Mouse (Mus musculus): Measurements from ENCODE around the gene Traf3ip3. TPM values are rescaled to one million over a fixed set of nuclear protein-coding genes. Genes with fewer than 3 reads are reported as not detected.

The Traf3ip3 gene
- 5.0 and 8.5 TPM in 2 replicates for polyA plus RNA-seq (2015; fragmentation: Nextera tagmentation; extraction: Ambion mirVana)

- Histone ChIP-seq H3K27ac (ENCODE audit: low read length) (0 out of 2 replicates have a peak within 1 kb of the TSS, but pooled peaks have one; percentile 6), H3K27me3 (ENCODE audit: control insufficient read depth, insufficient read depth, low read length) (no peaks in the 10 kb centered on the region), H3K4me2 (ENCODE audit: low read depth, low read length) (no peak within 1 kb of the TSS), H3K4me3 (replicated peaks; ENCODE audit: low read length) (no peak within 1 kb of the TSS), H3K9ac (ENCODE audit: low read length) (no peak within 1 kb of the TSS), H3K9me3 (replicated peaks; ENCODE audit: control insufficient read depth, low read length) (no peaks in the 10 kb centered on the region), H3K36me3 (ENCODE audit: control insufficient read depth, insufficient read depth, low read length) (no peaks in the 10 kb centered on the region), H3K4me1 (ENCODE audit: control insufficient read depth, insufficient read depth, low read length) (no peaks in the 10 kb centered on the region)
- WGBS, result 56% methylated on average over 5 of the region's 5 CpGs
- peak; percentile 42; the same call in 1 of the 2 replicates for ATAC-seq (ENCODE audit: insufficient read depth, low FRiP score)
These were observed at the start of gene Traf3ip3 for GRCm38 (mm10) chr1:193201383-193201778. Gene Traf3ip3 (minus strand): TSS chr1:193201703.

DNA sequence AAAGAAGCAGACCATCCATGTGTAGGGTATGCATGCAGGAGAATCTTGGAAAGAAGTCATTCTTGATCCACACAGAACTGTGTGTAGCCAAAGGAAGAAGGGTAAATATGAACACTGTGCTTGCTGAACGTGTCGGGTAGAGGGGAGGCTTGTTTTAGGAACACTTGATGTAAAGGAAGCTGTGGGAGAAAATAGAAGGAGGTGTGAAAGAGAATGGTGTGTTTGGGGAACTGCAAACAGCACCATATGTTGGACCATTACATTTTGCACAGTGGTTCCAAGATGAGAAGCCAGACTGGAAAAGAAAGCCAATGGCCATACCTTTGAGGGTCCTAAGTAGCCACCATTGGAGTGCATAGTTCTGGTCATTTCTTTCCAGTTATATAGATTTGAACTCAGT lies 48.5 kb upstream of the Traf3ip3 start:
- Histone ChIP-seq H3K27ac (ENCODE audit: low read length) (no peak overlapping the region), H3K4me3 (replicated peaks; ENCODE audit: low read length) (no peak overlapping the region), H3K4me1 (ENCODE audit: control insufficient read depth, insufficient read depth, low read length) (no peaks in the 10 kb centered on the region), H3K9ac (ENCODE audit: low read length) (no peak overlapping the region), H3K36me3 (ENCODE audit: control insufficient read depth, insufficient read depth, low read length) (no peaks in the 10 kb centered on the region), H3K27me3 (ENCODE audit: control insufficient read depth, insufficient read depth, low read length) (no peaks in the 10 kb centered on the region), H3K9me3 (replicated peaks; ENCODE audit: control insufficient read depth, low read length) (no peaks in the 10 kb centered on the region), H3K4me2 (ENCODE audit: low read depth, low read length) (no peak overlapping the region)
- ATAC-seq (ENCODE audit: insufficient read depth, low FRiP score), result no peak
- 76% methylated on average over 2 of the region's 2 CpGs for WGBS

DNA sequence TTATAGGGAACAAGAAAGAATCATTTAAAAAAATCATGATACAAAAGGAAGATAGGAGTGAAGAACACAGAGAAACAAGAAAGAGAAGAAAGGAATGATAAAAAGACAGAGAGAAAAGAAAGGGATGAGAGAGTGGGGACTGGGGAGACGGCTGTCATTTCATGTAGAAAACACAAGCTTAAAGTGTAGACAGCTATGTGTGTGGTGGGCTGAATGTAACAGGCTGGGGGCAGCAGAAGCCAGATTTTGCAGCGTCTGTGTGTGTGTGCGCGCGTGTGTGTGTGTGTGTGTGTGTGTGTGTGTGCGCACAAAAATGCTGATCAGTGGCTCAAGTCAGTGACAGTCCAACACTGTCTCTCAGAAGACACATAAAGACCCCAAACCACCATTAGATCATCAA lies 42.7 kb upstream of the Traf3ip3 start:
- Histone ChIP-seq H3K4me3 (replicated peaks; ENCODE audit: low read length) (no peak overlapping the region), H3K36me3 (ENCODE audit: control insufficient read depth, insufficient read depth, low read length) (no peaks in the 10 kb centered on the region), H3K9ac (ENCODE audit: low read length) (no peak overlapping the region), H3K4me1 (ENCODE audit: control insufficient read depth, insufficient read depth, low read length) (0 out of 2 replicates have a peak, but pooled peaks cover 3% of the 10 kb centered on the region), H3K27ac (ENCODE audit: low read length) (no peak overlapping the region), H3K27me3 (ENCODE audit: control insufficient read depth, insufficient read depth, low read length) (no peaks in the 10 kb centered on the region), H3K9me3 (replicated peaks; ENCODE audit: control insufficient read depth, low read length) (no peaks in the 10 kb centered on the region), H3K4me2 (ENCODE audit: low read depth, low read length) (no peak overlapping the region)
- WGBS, result 81% methylated on average over 6 of the region's 6 CpGs
- ATAC-seq (ENCODE audit: insufficient read depth, low FRiP score), result no peak

GRCm38 (mm10) chr1:193243571-193244193 lies 42.2 kb upstream of the Traf3ip3 start:
- no peak for ATAC-seq (ENCODE audit: insufficient read depth, low FRiP score)
- H3K27ac ChIP-seq (ENCODE audit: low read length), result no peak overlapping the region
- 0 out of 2 replicates have a peak, but pooled peaks cover 3% of the 10 kb centered on the region for H3K4me1 ChIP-seq (ENCODE audit: control insufficient read depth, insufficient read depth, low read length)
- no peak overlapping the region for H3K4me2 ChIP-seq (ENCODE audit: low read depth, low read length)
- WGBS, result 49% methylated on average over 10 of the region's 10 CpGs
- H3K9ac ChIP-seq (ENCODE audit: low read length), result no peak overlapping the region
- H3K36me3 ChIP-seq (ENCODE audit: control insufficient read depth, insufficient read depth, low read length), result no peaks in the 10 kb centered on the region
- H3K27me3 ChIP-seq (ENCODE audit: control insufficient read depth, insufficient read depth, low read length), result no peaks in the 10 kb centered on the region
- H3K9me3 ChIP-seq (replicated peaks; ENCODE audit: control insufficient read depth, low read length), result no peaks in the 10 kb centered on the region
- no peak overlapping the region for H3K4me3 ChIP-seq (replicated peaks; ENCODE audit: low read length)

DNA sequence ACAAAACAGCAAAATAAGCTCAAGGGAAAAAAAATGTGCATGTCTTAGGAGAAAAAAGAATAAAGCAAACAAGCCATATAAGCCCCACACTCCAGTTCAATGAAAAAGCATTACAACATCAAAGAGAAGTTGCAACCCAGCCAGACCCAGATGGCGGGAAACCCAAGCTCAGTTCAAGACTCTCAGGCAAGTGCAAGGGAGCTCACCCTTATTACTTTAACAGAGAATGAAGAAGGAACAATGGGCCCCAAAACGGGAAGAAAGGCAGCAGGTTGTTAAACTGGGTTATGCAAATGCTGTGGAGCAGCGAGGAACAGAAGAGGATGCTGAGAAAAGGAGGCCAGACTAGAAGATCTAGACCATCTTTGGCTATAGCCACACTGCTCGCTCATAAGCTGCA lies 41.4 kb upstream of the Traf3ip3 start:
- Histone ChIP-seq H3K4me2 (ENCODE audit: low read depth, low read length) (no peak overlapping the region), H3K27me3 (ENCODE audit: control insufficient read depth, insufficient read depth, low read length) (no peaks in the 10 kb centered on the region), H3K4me1 (ENCODE audit: control insufficient read depth, insufficient read depth, low read length) (0 out of 2 replicates have a peak, but pooled peaks cover 3% of the 10 kb centered on the region), H3K9me3 (replicated peaks; ENCODE audit: control insufficient read depth, low read length) (no peaks in the 10 kb centered on the region), H3K36me3 (ENCODE audit: control insufficient read depth, insufficient read depth, low read length) (no peaks in the 10 kb centered on the region), H3K4me3 (replicated peaks; ENCODE audit: low read length) (no peak overlapping the region), H3K27ac (ENCODE audit: low read length) (no peak overlapping the region), H3K9ac (ENCODE audit: low read length) (no peak overlapping the region)
- WGBS, result 64% methylated on average over 4 of the region's 4 CpGs
- no peak for ATAC-seq (ENCODE audit: insufficient read depth, low FRiP score)

- Histone ChIP-seq H3K4me2 (ENCODE audit: low read depth, low read length) (no peak overlapping the region), H3K9me3 (replicated peaks; ENCODE audit: control insufficient read depth, low read length) (no peaks in the 10 kb centered on the region), H3K4me3 (replicated peaks; ENCODE audit: low read length) (no peak overlapping the region), H3K9ac (ENCODE audit: low read length) (no peak overlapping the region), H3K27me3 (ENCODE audit: control insufficient read depth, insufficient read depth, low read length) (no peaks in the 10 kb centered on the region), H3K4me1 (ENCODE audit: control insufficient read depth, insufficient read depth, low read length) (0 out of 2 replicates have a peak, but pooled peaks cover 3% of the 10 kb centered on the region), H3K27ac (ENCODE audit: low read length) (no peak overlapping the region), H3K36me3 (ENCODE audit: control insufficient read depth, insufficient read depth, low read length) (no peaks in the 10 kb centered on the region)
- ATAC-seq (ENCODE audit: insufficient read depth, low FRiP score), result peak; percentile 72
- 39% methylated on average over 8 of the region's 8 CpGs for WGBS
These were observed 40.7 kb upstream of the Traf3ip3 start for GRCm38 (mm10) chr1:193242238-193242637.

GRCm38 (mm10) chr1:193241436-193241835 lies 39.9 kb upstream of the Traf3ip3 start:
- WGBS, result 85% methylated on average over 4 of the region's 4 CpGs
- Histone ChIP-seq H3K27ac (ENCODE audit: low read length) (no peak overlapping the region), H3K9ac (ENCODE audit: low read length) (no peak overlapping the region), H3K4me1 (ENCODE audit: control insufficient read depth, insufficient read depth, low read length) (0 out of 2 replicates have a peak, but pooled peaks cover 3% of the 10 kb centered on the region), H3K36me3 (ENCODE audit: control insufficient read depth, insufficient read depth, low read length) (no peaks in the 10 kb centered on the region), H3K4me2 (ENCODE audit: low read depth, low read length) (no peak overlapping the region), H3K27me3 (ENCODE audit: control insufficient read depth, insufficient read depth, low read length) (no peaks in the 10 kb centered on the region), H3K9me3 (replicated peaks; ENCODE audit: control insufficient read depth, low read length) (no peaks in the 10 kb centered on the region), H3K4me3 (replicated peaks; ENCODE audit: low read length) (no peak overlapping the region)
- ATAC-seq (ENCODE audit: insufficient read depth, low FRiP score), result no peak

DNA sequence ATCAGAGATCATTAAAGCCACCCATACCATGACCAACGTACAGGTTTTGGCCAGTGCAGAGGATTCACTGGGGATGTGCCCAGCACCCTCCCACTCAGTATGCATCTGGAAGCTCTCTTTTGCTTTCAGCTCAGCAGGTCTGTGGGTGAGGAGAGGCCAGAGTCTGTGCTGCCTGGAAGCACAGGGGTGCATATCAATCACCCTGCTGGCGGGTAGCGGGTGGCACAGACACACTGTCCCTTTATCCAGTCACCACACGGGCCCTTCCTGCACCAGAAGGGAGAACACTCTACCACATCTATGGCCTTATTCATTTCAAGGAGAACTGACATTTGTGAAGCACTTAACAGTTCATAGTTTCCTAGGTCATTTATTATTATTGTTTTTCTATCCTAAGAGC lies 36.9 kb upstream of the Traf3ip3 start:
- Histone ChIP-seq H3K4me3 (replicated peaks; ENCODE audit: low read length) (no peak overlapping the region), H3K27me3 (ENCODE audit: control insufficient read depth, insufficient read depth, low read length) (no peaks in the 10 kb centered on the region), H3K4me2 (ENCODE audit: low read depth, low read length) (no peak overlapping the region), H3K9ac (ENCODE audit: low read length) (no peak overlapping the region), H3K36me3 (ENCODE audit: control insufficient read depth, insufficient read depth, low read length) (no peaks in the 10 kb centered on the region), H3K27ac (ENCODE audit: low read length) (no peak overlapping the region), H3K4me1 (ENCODE audit: control insufficient read depth, insufficient read depth, low read length) (0 out of 2 replicates have a peak, but pooled peaks cover 3% of the 10 kb centered on the region), H3K9me3 (replicated peaks; ENCODE audit: control insufficient read depth, low read length) (no peaks in the 10 kb centered on the region)
- 47% methylated on average over 4 of the region's 4 CpGs for WGBS
- ATAC-seq (ENCODE audit: insufficient read depth, low FRiP score), result no peak

DNA sequence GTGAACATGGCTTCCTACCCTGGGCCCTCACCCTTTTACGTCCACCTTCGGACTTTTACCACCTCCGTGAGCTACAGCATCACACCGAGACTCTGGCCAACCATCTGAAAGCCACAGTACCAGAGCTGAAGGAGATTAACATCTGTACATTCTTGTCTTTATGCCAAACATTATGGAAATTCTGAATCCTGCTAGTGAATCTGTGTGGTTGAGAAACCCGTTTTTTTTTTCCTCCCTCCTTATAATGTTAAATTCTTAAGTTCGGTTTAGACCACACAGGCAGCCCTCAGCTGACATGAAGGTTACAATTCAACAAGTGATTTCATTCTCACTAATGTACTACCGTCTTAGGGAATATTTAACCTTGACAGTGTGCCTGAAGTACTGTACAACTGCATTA lies 33.4 kb upstream of the Traf3ip3 start:
- Histone ChIP-seq H3K9me3 (replicated peaks; ENCODE audit: control insufficient read depth, low read length) (no peaks in the 10 kb centered on the region), H3K9ac (ENCODE audit: low read length) (no peak overlapping the region), H3K4me3 (replicated peaks; ENCODE audit: low read length) (no peak overlapping the region), H3K27me3 (ENCODE audit: control insufficient read depth, insufficient read depth, low read length) (no peaks in the 10 kb centered on the region), H3K4me2 (ENCODE audit: low read depth, low read length) (no peak overlapping the region), H3K27ac (ENCODE audit: low read length) (no peak overlapping the region), H3K36me3 (ENCODE audit: control insufficient read depth, insufficient read depth, low read length) (no peaks in the 10 kb centered on the region), H3K4me1 (ENCODE audit: control insufficient read depth, insufficient read depth, low read length) (no peaks in the 10 kb centered on the region)
- ATAC-seq (ENCODE audit: insufficient read depth, low FRiP score), result no peak
- 59% methylated on average over 7 of the region's 7 CpGs for WGBS
